Mouse (Mus musculus) thymus, adult 2 months (tissue): Measurements from ENCODE around the gene Cntnap5b. TPM values are rescaled to one million over a fixed set of nuclear protein-coding genes. Genes with fewer than 3 reads are reported as not detected.

ENCODE experiments used
- DNase-seq: peaks from one replicate; pipeline ENCODE4 v3.0.0; 2021
- H3K27ac ChIP-seq: fragments of 200-500 bp; 2 replicates; pipeline ENCODE4 v1.5.1; 2012; ENCODE audit warnings: low read length, control low read depth; ENCODE audit not compliant: control insufficient read depth, insufficient read depth
- H3K27me3 ChIP-seq: fragments of 200-500 bp; 2 replicates; pipeline ENCODE4 v1.6.1; 2012; ENCODE audit warnings: mild to moderate bottlenecking, low read length, moderate library complexity, mixed read lengths; ENCODE audit not compliant: control insufficient read depth, insufficient read depth
- H3K36me3 ChIP-seq: fragments of 200-500 bp; 2 replicates; pipeline ENCODE4 v1.6.1; 2012; ENCODE audit warnings: mild to moderate bottlenecking, low read length, moderate library complexity; ENCODE audit not compliant: control insufficient read depth, insufficient read depth
- H3K4me1 ChIP-seq: fragments of 200-500 bp; replicated peaks from 2 replicates; pipeline ENCODE4 v1.6.1; 2012; ENCODE audit warnings: low read length; ENCODE audit not compliant: control insufficient read depth, insufficient read depth
- H3K4me3 ChIP-seq: fragments of 200-500 bp; 2 replicates; pipeline ENCODE4 v1.5.1; 2012; ENCODE audit warnings: mild to moderate bottlenecking, low read length, control low read depth, moderate library complexity; ENCODE audit not compliant: control insufficient read depth, insufficient read depth
- CTCF ChIP-seq: fragments of 200-500 bp; IDR thresholded peaks from 2 replicates; pipeline ENCODE4 v1.5.1; 2012; ENCODE audit warnings: mild to moderate bottlenecking, control low read depth, low read length, moderate library complexity, borderline replicate concordance; ENCODE audit not compliant: control insufficient read depth, poor library complexity, insufficient read depth; ENCODE audit errors: extremely low read depth
- POLR2A ChIP-seq: fragments of 200-500 bp; IDR thresholded peaks from 2 replicates; pipeline ENCODE4 v1.6.1; 2012; ENCODE audit warnings: mild to moderate bottlenecking, low read length, control low read depth, moderate library complexity; ENCODE audit not compliant: control insufficient read depth, poor library complexity, insufficient read depth; ENCODE audit errors: extremely low read depth
- WGBS: fragments of 180-500 bp; shearing (Covaris S2); methylation state at CpG from one replicate; pipeline ENCODE4 v1.1.7; 2018; 5-methylcytosine and 5-hydroxymethylcytosine counted together
- polyA plus RNA-seq: library from polyadenylated mRNA; depleted of rRNA; stranded (reverse); fragments of >200 nt; gene quantifications from 2 replicates; pipeline ENCODE4 v1.2.3, GENCODE M21; 2012

Gene Cntnap5b
- polyA plus RNA-seq, 1 experiment: 0.04 TPM

GRCm38 (mm10) chr1:100331066-100331465 is 558.5 kb downstream of the Cntnap5b start:
- Histone ChIP-seq H3K36me3 (no peaks in the 10 kb centered on the region), H3K4me1 (no peaks in the 10 kb centered on the region), H3K4me3 (no peak overlapping the region), H3K27me3 (no peaks in the 10 kb centered on the region), H3K27ac (no peak overlapping the region)
- TF ChIP-seq POLR2A (no peak), CTCF (no peak)
- 73% methylated on average over 3 of the region's 3 CpGs for WGBS
- no peak for DNase-seq

GRCm38 (mm10) chr1:100369415-100370113 is 597.0 kb downstream of the Cntnap5b start:
- Histone ChIP-seq H3K27me3 (no peaks in the 10 kb centered on the region), H3K27ac (no peak overlapping the region), H3K4me3 (no peak overlapping the region), H3K4me1 (no peaks in the 10 kb centered on the region), H3K36me3 (no peaks in the 10 kb centered on the region)
- no peak for DNase-seq
- 79% methylated on average over 5 of the region's 5 CpGs for WGBS
- no peak for TF ChIP-seq CTCF
- no peak for TF ChIP-seq POLR2A

GRCm38 (mm10) chr1:100386252-100386651 is 613.7 kb downstream of the Cntnap5b start:
- DNase-seq: no peak
- Histone ChIP-seq H3K4me3 (no peak overlapping the region), H3K27me3 (no peaks in the 10 kb centered on the region), H3K4me1 (no peaks in the 10 kb centered on the region), H3K36me3 (no peaks in the 10 kb centered on the region), H3K27ac (no peak overlapping the region)
- TF ChIP-seq CTCF (no peak), POLR2A (no peak)
- 79% methylated on average over 1 of the region's 1 CpGs for WGBS

GRCm38 (mm10) chr1:100394034-100394433 is 621.5 kb downstream of the Cntnap5b start:
- no peaks in the 10 kb centered on the region for H3K36me3 ChIP-seq
- no peaks in the 10 kb centered on the region for H3K27me3 ChIP-seq
- no peak overlapping the region for H3K4me3 ChIP-seq
- no peak for DNase-seq
- no peak for TF ChIP-seq POLR2A
- no peak for TF ChIP-seq CTCF
- no peak overlapping the region for H3K27ac ChIP-seq
- no peaks in the 10 kb centered on the region for H3K4me1 ChIP-seq

GRCm38 (mm10) chr1:100416658-100417224 is 644.2 kb downstream of the Cntnap5b start:
- Histone ChIP-seq H3K27me3 (no peaks in the 10 kb centered on the region), H3K36me3 (no peaks in the 10 kb centered on the region), H3K4me1 (no peaks in the 10 kb centered on the region), H3K27ac (no peak overlapping the region), H3K4me3 (no peak overlapping the region)
- DNase-seq: no peak
- TF ChIP-seq POLR2A (no peak), CTCF (no peak)

- no peaks in the 10 kb centered on the region for H3K36me3 ChIP-seq
- H3K4me3 ChIP-seq: no peak overlapping the region
- no peaks in the 10 kb centered on the region for H3K27me3 ChIP-seq
- H3K27ac ChIP-seq: no peak overlapping the region
- DNase-seq: no peak
- H3K4me1 ChIP-seq: no peaks in the 10 kb centered on the region
- TF ChIP-seq CTCF (no peak), POLR2A (no peak)
- WGBS: 91% methylated on average over 1 of the region's 1 CpGs
These were observed 657.6 kb downstream of the Cntnap5b start for GRCm38 (mm10) chr1:100430038-100430774.
